ENCODE assay signal across 8 mouse cellular contexts in the genomic region with DNA sequence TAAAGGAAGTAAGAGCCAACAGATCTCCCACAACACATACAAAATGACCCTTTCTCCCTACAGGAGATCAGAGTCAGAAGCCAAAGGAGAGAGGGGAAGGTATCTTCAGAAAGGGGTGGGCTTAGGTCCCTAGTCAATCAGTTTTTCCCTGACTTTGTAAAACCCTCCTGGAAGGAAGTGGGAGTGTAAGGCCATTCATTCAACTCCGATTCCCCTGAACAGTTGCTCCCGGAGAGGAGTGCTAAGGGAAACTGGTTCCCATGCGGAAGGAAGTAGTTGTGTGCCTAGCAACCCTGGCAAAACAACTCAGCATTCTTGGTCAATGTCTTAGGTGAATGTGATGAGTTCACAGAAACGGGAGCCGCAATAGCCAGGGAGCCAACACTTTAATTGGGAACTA. TPM values are rescaled to one million over a fixed set of nuclear protein-coding genes. Genes with fewer than 3 reads are reported as not detected.
DNase-seq lines count a peak whose midpoint lies in the region; ATAC-seq and TF ChIP-seq lines count a peak whose summit lies in the region.
"Had no signal": no experiment of that assay in that cellular context is flagged by ENCODE, and none has a peak within 500 bp of the region (broad histone marks: within the 10 kb centered on the region; RNA-seq: fewer than 3 reads in every experiment).

No protein-coding gene starts in this region.

- intact Hi-C loops in heart, postnatal 10 days (cut with DNase I) = no loop called here

- peaks cover 15% of the 10 kb centered on the region for H3K4me1 ChIP-seq in embryonic facial prominence, embryonic 10.5 days
- H3K4me1 ChIP-seq in limb, embryonic 14.5 days (ENCODE audit: control insufficient read depth, insufficient read depth, low read length) = no peaks in the 10 kb centered on the region
- H3K4me1 ChIP-seq in midbrain, postnatal 0 days (ENCODE audit: insufficient read depth, low read length) = 0 out of 2 replicates have a peak, but pooled peaks cover 3% of the 10 kb centered on the region

- no peaks in the 10 kb centered on the region for H3K36me3 ChIP-seq in embryonic facial prominence, embryonic 10.5 days (replicated peaks)
- no peaks in the 10 kb centered on the region for H3K36me3 ChIP-seq in limb, embryonic 14.5 days (ENCODE audit: control insufficient read depth, insufficient read depth, low read length)
- no peaks in the 10 kb centered on the region for H3K36me3 ChIP-seq in midbrain, postnatal 0 days (ENCODE audit: insufficient read depth, low read length)

- no peak for TF ChIP-seq CTCF in midbrain, postnatal 0 days (IDR thresholded peaks at IDR 0.05)

- no peak overlapping the region for H3K27ac ChIP-seq in embryonic facial prominence, embryonic 10.5 days (replicated peaks)
- no peak overlapping the region for H3K27ac ChIP-seq in limb, embryonic 14.5 days (replicated peaks; ENCODE audit: low read depth, low read length)
- no peak overlapping the region for H3K27ac ChIP-seq in midbrain, postnatal 0 days (ENCODE audit: low read depth, low read length)

- no peak overlapping the region for H3K9ac ChIP-seq in limb, embryonic 14.5 days (ENCODE audit: low read depth, low read length, severe bottlenecking)
- no peak overlapping the region for H3K9ac ChIP-seq in midbrain, postnatal 0 days (replicated peaks; ENCODE audit: low read length, poor library complexity, severe bottlenecking)

- H3K9me3 ChIP-seq in embryonic facial prominence, embryonic 10.5 days = no peaks in the 10 kb centered on the region
- no peaks in the 10 kb centered on the region for H3K9me3 ChIP-seq in limb, embryonic 14.5 days (ENCODE audit: control insufficient read depth, low read length)
- H3K9me3 ChIP-seq in midbrain, postnatal 0 days (ENCODE audit: low read length) = no peaks in the 10 kb centered on the region

- TF ChIP-seq POLR2A in limb, embryonic 14.5 days (IDR thresholded peaks at IDR 0.05; ENCODE audit: borderline replicate concordance, extremely low read depth, insufficient read depth, insufficient read length) = no peak

- WGBS in embryonic facial prominence, embryonic 10.5 days = 13% methylated on average over 5 of the region's 5 CpGs
- WGBS in limb, embryonic 14.5 days = 21% methylated on average over 5 of the region's 5 CpGs
- 18% methylated on average over 5 of the region's 5 CpGs for WGBS in midbrain, postnatal 0 days

- H3K4me3 ChIP-seq in embryonic facial prominence, embryonic 10.5 days = peak overlapping the region; percentile 72
- H3K4me3 ChIP-seq in limb, embryonic 14.5 days (replicated peaks; ENCODE audit: low read length) = peak overlapping the region; percentile 65; the same call in 1 of the 2 replicates
- peak overlapping the region; percentile 59 for H3K4me3 ChIP-seq in midbrain, postnatal 0 days (ENCODE audit: low read depth, low read length)

- peaks cover 49% of the 10 kb centered on the region for H3K27me3 ChIP-seq in embryonic facial prominence, embryonic 10.5 days (replicated peaks; ENCODE audit: low read depth, poor library complexity, severe bottlenecking)
- peaks cover 23% of the 10 kb centered on the region for H3K27me3 ChIP-seq in limb, embryonic 14.5 days (ENCODE audit: control insufficient read depth, insufficient read depth, low read length)
- H3K27me3 ChIP-seq in midbrain, postnatal 0 days (ENCODE audit: insufficient read depth, low read length) = no peaks in the 10 kb centered on the region

- H3K4me2 ChIP-seq in limb, embryonic 14.5 days (replicated peaks; ENCODE audit: low read depth, low read length, severe bottlenecking) = peak overlapping the region; percentile 80
- peak overlapping the region; percentile 77 for H3K4me2 ChIP-seq in midbrain, postnatal 0 days (ENCODE audit: low read depth, low read length, poor library complexity, severe bottlenecking)

- peak; percentile 29 for DNase-seq in ZHBTc4 (ENCODE audit: low read depth, low spot score)
- DNase-seq in embryonic facial prominence, embryonic 10.5 days (ENCODE audit: low spot score) = peak; percentile 37
- peak; percentile 32 to 52 for DNase-seq in heart, postnatal 10 days
- DNase-seq in limb, embryonic 14.5 days (ENCODE audit: low spot score) = no peak
- peak; percentile 40 for DNase-seq in midbrain, postnatal 0 days (ENCODE audit: low spot score)
- no peak for DNase-seq in left cerebral cortex, adult 18-20 months (ENCODE audit: low spot score in 2 of 2)

- no peak for ATAC-seq in limb, embryonic 14.5 days (ENCODE audit: low FRiP score, low read depth)
- ATAC-seq in midbrain, postnatal 0 days (ENCODE audit: low FRiP score) = no peak
- ATAC-seq in activated CD4-positive, CD25-positive, alpha-beta regulatory T cell, adult 4 months = no peak

RNA-seq across cellular contexts. Expression of a gene that starts 0.6 kb away (rescaled TPM):
- polyA plus RNA-seq in embryonic facial prominence, embryonic 10.5 days (2016; fragmentation: Nextera tagmentation; extraction: Ambion mirVana) = 0.73 and 0.91 TPM in 2 replicates
- 1 to 10 TPM; 4.7 to 5.8 TPM for total RNA-seq in heart, postnatal 10 days (2021)
- polyA plus RNA-seq in limb, embryonic 14.5 days (2012; rRNA removed) = 2.9 and 3.1 TPM in 2 replicates
- 3.7 and 4.5 TPM in 2 replicates for polyA plus RNA-seq in limb, embryonic 14.5 days (2014; fragmentation: Nextera tagmentation; extraction: Ambion mirVana)
- total RNA-seq in midbrain, postnatal 0 days (2014; rRNA removed) = 13.1 and 16.8 TPM in 2 replicates
- 6.9 and 7.2 TPM in 2 replicates for polyA plus RNA-seq in midbrain, postnatal 0 days (2015; fragmentation: Nextera tagmentation; extraction: Ambion mirVana)
- not detected for polyA plus RNA-seq in activated CD4-positive, CD25-positive, alpha-beta regulatory T cell, adult 4 months (2017; shearing (Covaris generic))
- total RNA-seq in left cerebral cortex, adult 18-20 months (2021) = 100 to 1,000 TPM; 164 to 171 TPM

RNA-seq across cellular contexts. Expression of a gene that starts 26.5 kb away (rescaled TPM):
- not detected in 2 replicates for polyA plus RNA-seq in embryonic facial prominence, embryonic 10.5 days (2016; fragmentation: Nextera tagmentation; extraction: Ambion mirVana)
- total RNA-seq in heart, postnatal 10 days (2021) = not detected
- not detected in 2 replicates for polyA plus RNA-seq in limb, embryonic 14.5 days (2012; rRNA removed)
- polyA plus RNA-seq in limb, embryonic 14.5 days (2014; fragmentation: Nextera tagmentation; extraction: Ambion mirVana) = not detected in 2 replicates
- total RNA-seq in midbrain, postnatal 0 days (2014; rRNA removed) = not detected in 2 replicates
- polyA plus RNA-seq in midbrain, postnatal 0 days (2015; fragmentation: Nextera tagmentation; extraction: Ambion mirVana) = not detected in 2 replicates
- not detected for polyA plus RNA-seq in activated CD4-positive, CD25-positive, alpha-beta regulatory T cell, adult 4 months (2017; shearing (Covaris generic))
- total RNA-seq in left cerebral cortex, adult 18-20 months (2021) = not detected
- polyA plus RNA-seq: small intestine, adult 2 months had no signal

Comparison
In these comparisons a context has a peak if more than half of its experiments do, and no peak if none do; other contexts are left out.
1. DNase-seq: peak in ZHBTc4 (single experiment), embryonic facial prominence, embryonic 10.5 days (single experiment), heart, postnatal 10 days (2 of 2) and midbrain, postnatal 0 days (single experiment); none in limb, embryonic 14.5 days (single experiment) and left cerebral cortex, adult 18-20 months (0 of 2).
2. Peak in every context shown above with its lines, with median percentiles within 50 percentile points of each other: H3K4me3 ChIP-seq.